Mouse (Mus musculus) spleen, postnatal 36 days (tissue): ENCODE results near the gene Cabp1.

Experiments
- DNase-seq, 2 experiments: peaks; one replicate each; pipeline ENCODE4 v3.0.0; 2022; ENCODE audit warnings: low spot score in 2 of 2, mixed read lengths in 1 of 2

Gene Cabp1

GRCm38 (mm10) chr5:115126578-115127312 lies 67.4 kb downstream of the Cabp1 start:
- DNase-seq = no peak

GRCm38 (mm10) chr5:115125211-115125871 lies 68.8 kb downstream of the Cabp1 start:
- peak; percentile 79 to 83 for DNase-seq

GRCm38 (mm10) chr5:115124690-115125089 lies 69.5 kb downstream of the Cabp1 start:
- DNase-seq = no peak

GRCm38 (mm10) chr5:115120978-115121377 lies 73.2 kb downstream of the Cabp1 start:
- DNase-seq = no peak

GRCm38 (mm10) chr5:115118961-115119570 lies 75.1 kb downstream of the Cabp1 start, which contains the start of gene Acads:
Gene Acads, minus strand, starts transcription at chr5:115119346.
- DNase-seq = peak; percentile 90 to 91
